Mouse (Mus musculus): ENCODE measurements at regions not wholly inside any gene's neighbourhood (a gene's known extent, or its start where the extent isn't known, plus 50 kb on each side); places are given as distances from the start of the nearest gene placed in this dataset.

DNA sequence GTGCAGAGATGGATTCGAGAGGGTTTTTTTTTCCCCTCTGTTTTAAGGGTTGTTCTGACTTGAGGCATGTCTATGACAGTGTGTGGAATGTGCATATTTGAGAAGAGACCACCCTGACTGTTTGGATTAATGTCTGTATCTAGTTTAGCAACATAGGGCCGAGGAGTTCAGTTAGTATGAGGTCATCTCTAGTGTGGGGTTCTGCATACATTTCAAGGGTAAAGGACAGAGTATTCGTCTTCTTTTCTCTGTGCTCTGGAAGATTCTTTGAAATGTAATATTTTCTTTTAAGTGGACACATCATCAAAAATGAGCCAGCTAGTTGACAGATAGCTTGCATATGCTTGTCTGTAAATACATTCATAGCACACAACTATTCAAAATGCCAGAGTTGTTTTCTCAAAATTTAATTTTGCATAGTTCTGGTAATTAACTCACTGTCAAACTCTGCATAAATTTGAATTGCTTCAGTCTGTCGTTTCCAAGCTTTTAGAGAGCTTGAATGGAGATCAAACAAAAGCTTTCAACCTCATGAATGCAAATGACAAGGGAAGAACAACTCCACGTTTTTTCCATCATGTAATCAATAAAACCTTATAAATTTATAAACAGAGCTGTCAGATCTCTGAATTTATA is 415.5 kb downstream of the Adamts20 start:
- no peak for DNase-seq (ENCODE audit: low spot score in 2 of 2)

GRCm38 (mm10) chr15:94046186-94046585 is 419.0 kb downstream of the Adamts20 start:
- no peak for DNase-seq (ENCODE audit: low spot score in 2 of 2)

GRCm38 (mm10) chr15:94045131-94045756 is 420.0 kb downstream of the Adamts20 start:
- DNase-seq (ENCODE audit: low spot score in 2 of 2): peak; percentile 29 to 67

DNA sequence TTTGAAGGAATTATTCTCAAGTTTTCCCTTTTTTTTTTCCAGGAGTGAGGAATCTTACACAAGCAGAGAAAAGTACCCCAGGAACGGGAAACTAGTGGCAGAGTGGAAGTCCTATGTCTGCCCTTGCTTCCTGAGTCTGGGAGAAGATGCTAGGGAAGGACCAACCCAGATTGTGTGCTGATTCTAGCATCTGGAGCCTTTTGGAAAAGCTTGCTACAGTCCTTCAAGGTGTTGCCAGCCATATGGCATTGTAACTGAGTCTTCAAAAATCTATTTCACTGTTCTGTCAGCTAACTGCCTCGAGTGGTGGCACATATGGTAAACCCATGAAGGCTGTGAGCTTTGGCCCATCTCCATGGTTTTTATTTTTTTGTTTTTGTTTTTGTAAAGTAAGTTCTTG is 432.3 kb downstream of the Adamts20 start:
- no peak for DNase-seq (ENCODE audit: low spot score in 2 of 2)

GRCm38 (mm10) chr15:94025996-94026696 is 430.5 kb upstream of the Prickle1 start:
- DNase-seq (ENCODE audit: low spot score in 2 of 2): no peak

GRCm38 (mm10) chr15:94025239-94025971 is 429.7 kb upstream of the Prickle1 start:
- peak in 1 of 2 experiments; percentile 54 for DNase-seq (ENCODE audit: low spot score in 2 of 2)

DNA sequence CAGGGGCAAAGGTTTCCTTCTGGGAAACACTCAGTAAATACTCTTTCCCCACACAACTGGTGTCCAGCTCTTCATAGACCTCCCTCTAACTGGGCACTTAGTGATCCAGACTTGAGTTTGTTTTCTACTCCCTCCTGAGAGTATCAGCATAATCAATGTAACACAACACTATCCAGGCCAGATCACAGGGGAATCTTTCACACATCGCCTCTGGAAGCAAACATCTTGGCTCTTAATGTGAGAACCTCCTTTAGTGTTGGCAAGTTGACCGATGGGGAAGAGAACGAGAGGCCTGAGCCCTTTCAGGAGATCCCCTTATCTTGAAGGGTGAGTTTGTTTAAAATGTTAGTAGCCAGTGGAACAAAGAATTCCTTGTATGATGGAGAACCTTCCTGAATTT is 429.1 kb upstream of the Prickle1 start:
- no peak for DNase-seq (ENCODE audit: low spot score in 2 of 2)

DNA sequence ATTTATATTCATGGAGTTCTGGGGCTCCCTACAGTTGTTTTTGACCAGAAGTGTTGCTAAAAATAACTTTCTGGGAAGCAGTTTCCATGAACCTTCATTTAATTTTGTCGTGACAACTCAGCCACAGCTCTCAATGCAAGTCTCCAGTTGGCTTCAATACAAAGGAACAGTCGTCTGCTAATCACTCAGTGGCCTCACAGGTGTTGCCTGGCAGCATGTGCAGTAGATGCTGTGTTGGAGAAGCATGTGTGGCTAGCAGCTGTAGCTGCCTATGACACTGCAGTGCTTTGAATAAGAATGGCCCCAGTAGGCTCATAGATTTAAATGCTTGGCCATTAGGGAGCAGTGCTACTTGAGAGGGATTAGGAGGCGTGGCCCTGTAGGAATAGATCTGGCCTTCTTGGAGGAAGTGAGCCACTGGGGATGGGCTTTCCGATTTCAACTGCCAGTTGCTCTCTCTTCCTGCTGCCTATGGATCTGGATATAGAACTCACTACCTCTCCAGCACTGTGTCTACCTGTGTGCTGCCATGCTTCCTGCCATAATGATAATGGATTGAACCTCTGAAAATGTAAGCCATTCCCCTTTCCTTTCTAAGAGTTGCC is 428.5 kb upstream of the Prickle1 start:
- no peak for DNase-seq (ENCODE audit: low spot score in 2 of 2)

GRCm38 (mm10) chr15:94023501-94023900 is 427.8 kb upstream of the Prickle1 start:
- DNase-seq (ENCODE audit: low spot score in 2 of 2): no peak

DNA sequence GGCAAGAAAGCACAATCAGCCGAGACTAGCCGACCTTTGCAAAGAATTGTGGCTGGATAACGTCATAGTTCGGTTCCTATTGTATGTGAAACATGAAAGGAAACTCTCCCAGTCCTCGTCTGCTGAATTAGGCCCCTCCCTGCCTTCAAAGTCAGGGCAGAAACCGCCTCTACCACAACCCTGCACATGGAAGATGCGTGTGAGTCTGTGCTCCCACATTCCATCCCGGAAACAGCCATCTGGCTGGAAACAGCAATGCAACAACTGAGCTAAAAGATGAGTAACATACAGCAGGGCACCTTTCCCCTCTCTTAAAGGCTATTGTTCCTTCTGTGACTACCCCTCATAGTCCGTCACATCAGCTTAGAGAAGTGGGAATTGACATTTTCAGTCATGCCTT is 422.1 kb upstream of the Prickle1 start:
- DNase-seq (ENCODE audit: low spot score in 2 of 2): no peak

DNA sequence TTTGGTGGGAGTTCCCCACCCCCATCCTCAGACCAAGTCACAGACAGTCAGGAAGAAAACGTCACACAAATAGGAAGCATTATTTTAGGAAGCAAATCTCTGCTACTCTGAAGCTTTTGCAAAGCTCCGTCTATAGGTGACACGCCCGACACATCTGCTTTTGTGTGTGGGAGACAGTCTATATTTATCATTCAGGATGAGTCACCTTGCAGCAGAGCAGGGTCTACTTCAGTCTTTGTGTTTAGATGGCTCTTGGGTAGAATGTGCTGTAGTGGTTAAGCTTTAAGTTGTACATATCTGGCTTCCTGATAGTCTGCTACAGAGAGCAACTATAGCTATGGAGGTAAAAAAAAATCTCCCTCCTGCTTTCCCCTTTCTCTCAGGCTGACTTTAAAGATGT is 415.8 kb upstream of the Prickle1 start:
- no peak for DNase-seq (ENCODE audit: low spot score in 2 of 2)

DNA sequence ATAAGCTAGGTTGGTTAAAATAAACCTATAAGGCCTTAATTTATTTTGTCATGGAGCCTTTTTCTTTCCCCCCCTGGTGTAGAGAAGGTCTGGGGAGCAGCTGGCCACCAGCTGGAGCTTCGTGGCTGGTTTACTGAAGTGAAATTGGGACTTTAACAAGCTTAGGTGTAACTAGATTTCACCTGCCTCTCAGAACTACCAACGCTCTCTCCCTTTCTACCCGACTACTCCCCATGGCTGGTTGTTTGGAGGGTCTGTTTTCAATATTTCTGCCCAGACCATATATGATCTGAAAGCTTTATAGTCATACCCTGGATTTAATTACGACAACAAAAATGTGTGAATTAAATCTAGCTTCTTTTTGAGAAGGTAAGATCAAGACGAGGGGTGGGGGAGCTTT is 410.4 kb upstream of the Prickle1 start:
- no peak for DNase-seq (ENCODE audit: low spot score in 2 of 2)

DNA sequence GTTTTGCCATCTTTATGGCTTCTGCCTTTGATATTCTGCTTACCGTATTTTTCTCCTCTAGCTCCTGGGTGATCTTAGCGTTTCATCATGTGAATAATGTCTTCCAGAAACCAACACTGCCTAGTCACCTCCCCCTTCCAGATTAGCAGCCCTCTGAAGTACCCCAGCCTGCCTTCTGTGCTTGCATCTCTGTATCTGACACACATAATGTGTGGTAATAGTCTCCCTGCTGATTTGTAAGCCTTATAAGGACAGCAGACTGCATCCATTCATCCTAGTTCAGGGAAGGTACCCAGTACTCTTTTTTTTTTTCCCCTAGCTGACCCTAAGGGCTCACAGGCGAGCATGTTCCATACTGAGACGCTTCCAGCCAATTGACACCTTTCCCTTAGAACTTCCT is 409.2 kb upstream of the Prickle1 start:
- no peak for DNase-seq (ENCODE audit: low spot score in 2 of 2)

GRCm38 (mm10) chr15:94003145-94003544 is 407.5 kb upstream of the Prickle1 start:
- DNase-seq (ENCODE audit: low spot score in 2 of 2): no peak

- DNase-seq (ENCODE audit: low spot score in 2 of 2): no peak
These were observed 398.9 kb upstream of the Prickle1 start for GRCm38 (mm10) chr15:93994542-93994941.

DNA sequence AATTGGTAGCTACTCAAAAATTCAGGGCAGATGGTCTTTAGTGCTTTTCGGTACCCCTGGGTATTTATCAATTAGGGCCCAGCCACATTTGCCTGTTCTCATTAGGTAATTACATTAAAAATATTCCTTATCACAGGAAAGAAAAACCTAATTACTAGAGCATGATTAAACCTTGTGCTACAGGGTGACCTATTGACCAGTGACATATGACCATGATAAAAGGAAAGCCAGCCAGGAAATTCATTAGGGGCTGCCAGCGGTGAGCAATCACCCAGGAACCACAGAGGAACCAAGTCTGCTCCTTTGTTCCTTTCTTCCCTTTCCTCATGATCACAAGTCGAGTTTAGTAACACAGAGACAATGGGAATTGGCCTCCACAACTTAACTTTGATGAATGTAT is 394.4 kb upstream of the Prickle1 start:
- DNase-seq (ENCODE audit: low spot score in 2 of 2): no peak

DNA sequence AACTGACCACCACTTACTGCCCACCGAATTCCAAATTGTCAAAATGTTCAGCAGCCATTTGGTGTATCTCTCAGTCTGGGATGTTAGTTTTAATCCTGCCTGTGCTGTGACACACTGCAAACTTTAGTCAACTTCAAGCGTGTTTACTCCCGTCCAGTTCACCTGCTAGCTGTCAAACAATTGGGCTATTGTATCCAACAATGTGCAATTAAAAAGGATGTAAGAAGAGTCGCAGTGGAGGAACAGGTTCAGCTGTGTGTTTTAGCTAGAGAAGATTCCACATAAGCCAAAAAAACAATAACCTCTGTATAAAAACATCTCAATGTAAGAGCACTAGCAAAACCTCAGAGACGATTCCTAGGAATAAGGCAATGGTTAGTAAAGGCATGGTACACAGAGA is 392.7 kb upstream of the Prickle1 start:
- DNase-seq (ENCODE audit: low spot score in 2 of 2): no peak

GRCm38 (mm10) chr15:93986631-93987429 is 391.1 kb upstream of the Prickle1 start:
- DNase-seq (ENCODE audit: low spot score in 2 of 2): no peak

GRCm38 (mm10) chr15:93982091-93982490 is 386.4 kb upstream of the Prickle1 start:
- no peak for DNase-seq (ENCODE audit: low spot score in 2 of 2)

- no peak for DNase-seq (ENCODE audit: low spot score in 2 of 2)
These were observed 381.8 kb upstream of the Prickle1 start for GRCm38 (mm10) chr15:93977494-93977893.

GRCm38 (mm10) chr15:93974727-93975126 is 379.0 kb upstream of the Prickle1 start:
- no peak for DNase-seq (ENCODE audit: low spot score in 2 of 2)

Data from urinary bladder, postnatal 4 days (tissue).